Mouse (Mus musculus): ENCODE measurements around the gene Slc23a2.

Slc23a2 gene

GRCm38 (mm10) chr2:132030418-132031363 lies 114.2 kb downstream of the Slc23a2 start:
- no peak for TF ChIP-seq GATA4 (IDR thresholded peaks at IDR 0.05; ENCODE audit: insufficient replicate concordance, low read length)

- no peak for TF ChIP-seq GATA4 (IDR thresholded peaks at IDR 0.05; ENCODE audit: insufficient replicate concordance, low read length)
Observed at GRCm38 (mm10) chr2:132029646-132030417, 115.1 kb downstream of the Slc23a2 start, which contains the start of gene Rassf2. Gene Rassf2, minus strand, starts transcription at chr2:132030258.

DNA sequence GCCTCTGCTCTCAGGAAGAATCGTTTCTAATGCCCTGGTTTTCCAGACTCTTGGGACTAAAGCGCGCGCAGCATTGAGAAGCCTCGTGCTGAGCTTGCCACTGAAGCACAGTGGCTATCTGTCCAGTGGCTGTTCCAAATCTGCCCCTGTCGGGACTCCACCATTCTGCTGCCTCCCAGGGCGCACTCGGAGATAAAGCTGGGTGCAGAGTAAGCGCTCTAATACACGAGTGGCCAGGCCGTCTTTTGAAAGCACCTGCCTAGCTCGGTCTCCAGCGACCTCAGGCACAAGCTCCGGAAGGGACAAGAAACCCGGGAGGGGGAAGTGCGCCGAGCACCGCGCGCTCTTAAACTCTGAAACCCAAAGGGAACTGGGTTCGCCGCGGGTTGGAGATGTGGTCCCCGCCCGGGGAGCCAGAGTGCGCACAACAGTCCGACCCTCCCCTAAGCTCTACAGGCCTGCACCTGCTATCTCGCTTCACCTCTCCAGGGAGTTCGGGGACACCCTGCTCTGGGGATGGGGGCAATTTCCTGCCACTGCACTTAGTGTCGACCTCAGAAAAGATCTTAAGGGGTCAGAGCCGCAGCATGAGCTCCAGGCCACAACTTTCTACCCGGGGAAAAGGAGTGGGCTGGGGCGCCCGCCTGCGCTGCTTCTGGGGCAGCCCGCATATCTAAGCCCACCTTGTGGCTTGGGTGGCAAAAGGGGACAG lies 115.9 kb downstream of the Slc23a2 start:
- TF ChIP-seq GATA4 (IDR thresholded peaks at IDR 0.05; ENCODE audit: insufficient replicate concordance, low read length): no peak

GRCm38 (mm10) chr2:132028107-132028506 lies 116.8 kb downstream of the Slc23a2 start:
- TF ChIP-seq GATA4 (IDR thresholded peaks at IDR 0.05; ENCODE audit: insufficient replicate concordance, low read length): no peak

DNA sequence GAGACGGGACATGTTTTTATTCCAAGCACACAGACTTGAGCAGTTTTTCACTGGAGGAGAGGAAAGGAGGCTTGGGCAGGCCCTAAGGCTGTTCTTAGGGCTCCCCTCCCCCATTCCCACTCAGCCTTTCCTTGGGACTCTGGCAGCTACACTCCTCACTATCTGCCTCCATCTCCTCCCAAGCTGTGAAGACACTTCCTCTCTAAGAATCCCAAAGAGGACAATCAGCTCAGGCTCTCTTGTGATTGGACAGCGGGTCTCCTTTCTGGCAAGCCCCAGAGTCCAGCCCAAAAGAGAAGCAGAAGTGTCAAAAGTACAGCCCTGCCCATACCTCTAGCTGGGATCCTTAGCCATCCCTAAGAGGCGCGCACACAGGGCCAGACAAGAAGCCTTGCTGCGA lies 117.5 kb downstream of the Slc23a2 start:
- no peak for TF ChIP-seq GATA4 (IDR thresholded peaks at IDR 0.05; ENCODE audit: insufficient replicate concordance, low read length)

DNA sequence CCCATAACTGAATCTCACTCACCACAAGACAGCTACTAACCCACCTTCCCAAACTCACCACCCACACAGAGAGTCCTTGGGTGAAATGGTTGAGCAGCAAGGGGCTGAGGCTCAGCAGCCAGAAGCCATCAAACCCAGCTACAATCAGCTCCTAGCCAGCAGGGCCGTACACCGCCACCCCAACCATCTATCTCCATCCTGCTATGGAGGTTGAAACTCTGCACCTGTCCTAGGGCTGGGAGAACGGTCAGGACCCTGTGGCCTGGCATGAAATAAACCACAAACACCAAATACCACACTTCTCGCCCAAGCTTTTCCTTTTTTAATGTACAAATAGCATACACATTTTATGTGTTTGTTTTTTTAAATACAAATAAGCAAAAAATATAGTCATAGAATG lies 120.9 kb downstream of the Slc23a2 start:
- no peak for TF ChIP-seq GATA4 (IDR thresholded peaks at IDR 0.05; ENCODE audit: insufficient replicate concordance, low read length)

- TF ChIP-seq GATA4 (IDR thresholded peaks at IDR 0.05; ENCODE audit: insufficient replicate concordance, low read length): no peak
Observed at GRCm38 (mm10) chr2:132022621-132023020, 122.3 kb downstream of the Slc23a2 start.

DNA sequence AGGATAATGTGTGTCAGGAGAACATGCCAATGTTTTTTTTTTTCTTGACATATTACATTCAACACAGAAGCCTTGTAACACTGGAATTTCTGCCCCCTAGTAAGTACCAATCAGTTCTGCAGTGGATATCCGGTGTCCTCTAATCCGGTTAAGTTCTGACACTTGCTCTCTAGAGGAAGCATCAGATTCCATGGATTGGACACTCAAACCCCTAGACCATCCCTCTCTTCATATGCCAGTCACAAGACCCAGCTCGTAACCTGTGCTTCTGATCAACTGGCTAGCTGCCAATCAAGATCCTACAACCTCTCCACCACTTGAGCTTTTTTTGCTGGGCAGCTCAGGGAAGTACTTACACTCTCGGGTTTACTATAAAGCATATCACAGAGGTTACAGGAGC lies 123.3 kb downstream of the Slc23a2 start:
- TF ChIP-seq GATA4 (IDR thresholded peaks at IDR 0.05; ENCODE audit: insufficient replicate concordance, low read length): no peak

DNA sequence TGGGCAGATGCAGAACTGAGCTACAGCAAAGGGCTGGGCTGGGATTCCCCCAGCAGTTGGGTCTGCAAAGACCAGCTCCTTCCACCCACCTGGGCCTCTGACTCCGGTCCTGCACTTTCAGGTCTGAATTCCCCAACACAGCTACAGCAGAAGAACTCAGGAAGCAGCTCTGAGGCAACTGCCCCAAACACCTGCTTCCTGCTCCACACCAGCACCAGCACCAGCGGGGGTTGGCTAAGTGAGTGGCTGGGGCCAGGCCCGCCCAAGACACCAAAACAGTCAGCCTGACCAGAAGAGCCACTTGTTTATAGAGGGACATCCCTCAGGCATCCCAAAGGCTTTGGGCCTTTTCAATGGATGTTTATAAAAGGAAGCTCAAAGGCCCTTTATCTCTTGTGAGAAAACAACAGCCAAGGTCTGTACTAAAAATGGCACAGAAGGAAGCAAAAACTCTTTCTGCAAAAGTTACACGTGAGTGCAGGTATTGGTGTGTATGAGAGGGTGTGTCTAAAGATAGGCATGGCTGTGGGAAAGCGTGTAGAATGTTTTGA lies 123.8 kb downstream of the Slc23a2 start:
- TF ChIP-seq GATA4 (IDR thresholded peaks at IDR 0.05; ENCODE audit: insufficient replicate concordance, low read length): no peak

DNA sequence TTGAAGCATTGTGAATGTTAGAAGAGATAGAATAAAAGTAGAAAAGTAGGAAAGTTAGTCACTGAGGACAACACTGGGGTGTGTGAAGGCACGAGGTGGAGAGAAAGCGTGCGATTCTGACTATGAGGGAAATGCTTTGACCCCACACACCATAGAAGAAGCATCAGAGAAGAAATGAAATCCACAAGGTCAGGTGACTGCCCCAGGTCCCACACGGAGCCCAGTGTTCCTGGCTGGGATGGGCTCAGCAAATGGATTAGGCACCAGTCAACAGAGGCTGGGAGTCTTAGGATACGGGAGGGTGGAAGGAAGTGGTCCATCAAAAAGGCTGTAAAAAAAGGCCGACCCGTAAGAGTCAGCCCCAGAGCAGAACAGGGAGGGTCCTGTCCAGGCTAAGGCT lies 124.5 kb downstream of the Slc23a2 start:
- TF ChIP-seq GATA4 (IDR thresholded peaks at IDR 0.05; ENCODE audit: insufficient replicate concordance, low read length): no peak

GRCm38 (mm10) chr2:132019372-132019811 lies 125.5 kb downstream of the Slc23a2 start:
- TF ChIP-seq GATA4 (IDR thresholded peaks at IDR 0.05; ENCODE audit: insufficient replicate concordance, low read length): no peak

GRCm38 (mm10) chr2:132018156-132018555 lies 126.8 kb downstream of the Slc23a2 start:
- no peak for TF ChIP-seq GATA4 (IDR thresholded peaks at IDR 0.05; ENCODE audit: insufficient replicate concordance, low read length)

DNA sequence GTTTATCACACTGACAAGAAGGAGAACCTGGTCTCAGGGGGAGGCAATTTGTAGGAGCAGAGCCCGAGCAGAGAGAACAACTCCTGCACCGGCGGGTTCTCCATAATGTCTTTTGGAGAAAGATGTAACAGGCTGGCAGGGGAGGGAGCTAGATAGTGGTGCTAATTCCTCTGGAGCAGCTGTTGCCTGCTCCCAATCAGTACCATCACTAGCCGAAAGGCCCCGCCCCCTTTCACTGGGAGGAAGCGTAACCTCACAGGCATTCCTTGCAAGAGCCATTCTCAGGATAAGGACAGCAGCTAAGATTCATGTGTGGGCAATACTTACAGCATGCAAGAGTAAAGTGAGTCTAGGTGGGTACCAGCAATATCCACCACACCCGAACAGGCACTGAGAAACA lies 127.3 kb downstream of the Slc23a2 start:
- TF ChIP-seq GATA4 (IDR thresholded peaks at IDR 0.05; ENCODE audit: insufficient replicate concordance, low read length): no peak

DNA sequence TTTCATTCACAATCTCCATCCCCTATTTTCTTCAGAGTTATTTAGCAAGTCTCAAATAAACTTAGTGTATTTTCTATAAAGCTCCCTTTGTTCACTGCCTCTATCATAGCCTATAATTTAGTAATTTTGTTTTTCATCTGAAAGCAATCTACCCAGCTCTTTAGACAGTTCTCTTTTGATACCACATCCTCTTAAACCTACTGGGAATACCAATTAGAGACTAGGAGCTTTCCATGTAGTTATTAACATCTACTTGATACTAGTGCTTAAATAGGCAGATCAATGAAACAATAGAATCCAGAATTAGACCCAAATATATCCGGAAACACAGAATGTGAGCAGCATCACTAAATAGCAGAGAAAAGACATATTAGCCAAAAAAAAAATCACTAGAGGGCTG lies 128.9 kb downstream of the Slc23a2 start:
- no peak for TF ChIP-seq GATA4 (IDR thresholded peaks at IDR 0.05; ENCODE audit: insufficient replicate concordance, low read length)

GRCm38 (mm10) chr2:132013152-132013551 lies 131.8 kb downstream of the Slc23a2 start:
- no peak for TF ChIP-seq GATA4 (IDR thresholded peaks at IDR 0.05; ENCODE audit: insufficient replicate concordance, low read length)

Data from liver, adult (tissue).